Mouse (Mus musculus): Measurements from ENCODE around the gene Il23a.
"Not testable (repeated sequence)": the region's sequence is repeated elsewhere in the genome, so short reads cannot be mapped to it uniquely, and the experiment has no call there.

The Il23a gene

GRCm38 (mm10) chr10:128263393-128264310, 34.9 kb downstream of the Il23a start:
- DNase-seq, result no peak

GRCm38 (mm10) chr10:128262300-128262699, 36.3 kb downstream of the Il23a start:
- no peak for DNase-seq

- DNase-seq, result not testable (repeated sequence)
These were observed 38.2 kb downstream of the Il23a start for GRCm38 (mm10) chr10:128260376-128260775.

- DNase-seq, result no peak
These were observed 38.6 kb downstream of the Il23a start for GRCm38 (mm10) chr10:128259946-128260345.

- DNase-seq, result no peak
These were observed 39.6 kb downstream of the Il23a start for GRCm38 (mm10) chr10:128258953-128259352.

GRCm38 (mm10) chr10:128256328-128256727, 42.2 kb downstream of the Il23a start:
- no peak for DNase-seq

- DNase-seq, result no peak
These were observed 42.6 kb downstream of the Il23a start for GRCm38 (mm10) chr10:128255925-128256324.

- no peak for DNase-seq
These were observed 44.8 kb downstream of the Il23a start, which contains the start of gene Apon for GRCm38 (mm10) chr10:128253677-128254255. Apon (plus strand) TSS chr10:128254096.

GRCm38 (mm10) chr10:128250565-128250964, 48.0 kb downstream of the Il23a start:
- DNase-seq, result no peak

GRCm38 (mm10) chr10:128247020-128247732, 51.4 kb downstream of the Il23a start:
- peak; percentile 64 to 80 for DNase-seq

Data from kidney, postnatal 25 days (tissue).